ENCODE assay signal across 9 mouse cellular contexts in genomic region chr8:105471314-105472015, GRCm38 (mm10). TPM values are rescaled to one million over a fixed set of nuclear protein-coding genes. Genes with fewer than 3 reads are reported as not detected.
DNase-seq lines count a peak whose midpoint lies in the region; ATAC-seq and TF ChIP-seq lines count a peak whose summit lies in the region.
"Had no signal": no experiment of that assay in that cellular context is flagged by ENCODE, and none has a peak within 500 bp of the region (broad histone marks: within the 10 kb centered on the region; RNA-seq: fewer than 3 reads in every experiment).

TSS of gene Tppp3 (minus strand) at chr8:105471526.

- DNase-seq in adrenal gland, adult 8-10 months = peak; percentile 90
- DNase-seq in gastrocnemius, adult 2 months = peak; percentile 98
- peak; percentile 74 to 78 for DNase-seq in left cerebral cortex, adult 18-20 months (ENCODE audit: low spot score in 2 of 2)
- DNase-seq in lung, postnatal 36 days = peak; percentile 98
- DNase-seq in retina, postnatal 1 day = peak; percentile 98
- peak; percentile 70 for DNase-seq in urinary bladder, adult 2 months (ENCODE audit: low spot score)

- H3K4me1 ChIP-seq in cortical plate, adult 2 months (ENCODE audit: control insufficient read depth, insufficient read depth, low read length) = peaks cover 13% of the 10 kb centered on the region
- peaks cover 66% of the 10 kb centered on the region for H3K4me1 ChIP-seq in hindbrain, embryonic 15.5 days (replicated peaks)

- peak within 1 kb of the TSS; percentile 64 for H3K9ac ChIP-seq in hindbrain, embryonic 15.5 days

- peaks cover 5% of the 10 kb centered on the region; the same call in 1 of the 2 replicates for H3K36me3 ChIP-seq in hindbrain, embryonic 15.5 days

- 4% methylated on average over 25 of the region's 25 CpGs for WGBS in hindbrain, embryonic 15.5 days

- intact Hi-C loops in gastrocnemius, adult 2 months (cut with DNase I) = loop anchor here (2.0 kb wide), 1 partner anchor 33 kb away; no protein-coding TSS in a partner anchor

- peak; percentile 68; the same call in 1 of the 2 replicates for TF ChIP-seq POLR2A in cortical plate, adult 2 months (IDR thresholded peaks at IDR 0.05; ENCODE audit: extremely low read depth, insufficient read depth, low read length)

- no peaks in the 10 kb centered on the region for H3K27me3 ChIP-seq in hindbrain, embryonic 15.5 days

- H3K9me3 ChIP-seq in hindbrain, embryonic 15.5 days = no peaks in the 10 kb centered on the region

- no peak for TF ChIP-seq CTCF in cortical plate, adult 2 months (IDR thresholded peaks at IDR 0.05; ENCODE audit: extremely low read depth, insufficient read depth, low read length)
- TF ChIP-seq CTCF in gastrocnemius, adult 2 months (IDR thresholded peaks at IDR 0.05) = peak; percentile 75

- no peak within 1 kb of the TSS for H3K27ac ChIP-seq in cortical plate, adult 2 months (ENCODE audit: insufficient read depth, low read length)
- H3K27ac ChIP-seq in gastrocnemius, adult 2 months = peak within 1 kb of the TSS; percentile 82
- H3K27ac ChIP-seq in hindbrain, embryonic 15.5 days (replicated peaks) = peak within 1 kb of the TSS; percentile 78
- H3K27ac ChIP-seq: macrophage had no signal

- ATAC-seq in hindbrain, embryonic 15.5 days (ENCODE audit: low FRiP score, low read depth) = peak; percentile 89

- H3K4me2 ChIP-seq in hindbrain, embryonic 15.5 days = peak within 1 kb of the TSS; percentile 64

- peak within 1 kb of the TSS; percentile 42 for H3K4me3 ChIP-seq in cortical plate, adult 2 months (ENCODE audit: insufficient read depth, low read length)
- H3K4me3 ChIP-seq in gastrocnemius, adult 2 months = peak within 1 kb of the TSS; percentile 74
- peak within 1 kb of the TSS; percentile 48 for H3K4me3 ChIP-seq in hindbrain, embryonic 15.5 days

RNA-seq across cellular contexts. Expression of gene Tppp3, which starts in this region (rescaled TPM):
- total RNA-seq in adrenal gland, adult 8-10 months (2022) = 10 to 100 TPM; 28.3 to 40.2 (median 33.0) TPM
- polyA plus RNA-seq in cortical plate, adult 2 months (2012; rRNA removed) = 77.9 and 93.2 TPM in 2 replicates
- 10 to 100 TPM; 52.8 to 53.4 TPM for total RNA-seq in gastrocnemius, adult 2 months (2021)
- 197 and 207 TPM in 2 replicates for polyA plus RNA-seq in hindbrain, embryonic 15.5 days (2015; fragmentation: Nextera tagmentation; extraction: Ambion mirVana)
- 10 to 100 TPM; 47.0 to 48.3 TPM for total RNA-seq in left cerebral cortex, adult 18-20 months (2021)
- polyA plus RNA-seq in urinary bladder, adult 2 months (2012; rRNA removed) = 84.1 and 93.7 TPM in 2 replicates
